Mouse (Mus musculus) hindlimb bud, embryonic 11.5 days (tissue): ENCODE measurements around the gene Auts2.

Source experiments
- DNase-seq: peaks from one replicate; pipeline ENCODE4 v3.0.0-alpha.2; 2012; ENCODE audit warnings: low read depth, low spot score; ENCODE audit errors: extremely low spot score

The Auts2 gene

DNA sequence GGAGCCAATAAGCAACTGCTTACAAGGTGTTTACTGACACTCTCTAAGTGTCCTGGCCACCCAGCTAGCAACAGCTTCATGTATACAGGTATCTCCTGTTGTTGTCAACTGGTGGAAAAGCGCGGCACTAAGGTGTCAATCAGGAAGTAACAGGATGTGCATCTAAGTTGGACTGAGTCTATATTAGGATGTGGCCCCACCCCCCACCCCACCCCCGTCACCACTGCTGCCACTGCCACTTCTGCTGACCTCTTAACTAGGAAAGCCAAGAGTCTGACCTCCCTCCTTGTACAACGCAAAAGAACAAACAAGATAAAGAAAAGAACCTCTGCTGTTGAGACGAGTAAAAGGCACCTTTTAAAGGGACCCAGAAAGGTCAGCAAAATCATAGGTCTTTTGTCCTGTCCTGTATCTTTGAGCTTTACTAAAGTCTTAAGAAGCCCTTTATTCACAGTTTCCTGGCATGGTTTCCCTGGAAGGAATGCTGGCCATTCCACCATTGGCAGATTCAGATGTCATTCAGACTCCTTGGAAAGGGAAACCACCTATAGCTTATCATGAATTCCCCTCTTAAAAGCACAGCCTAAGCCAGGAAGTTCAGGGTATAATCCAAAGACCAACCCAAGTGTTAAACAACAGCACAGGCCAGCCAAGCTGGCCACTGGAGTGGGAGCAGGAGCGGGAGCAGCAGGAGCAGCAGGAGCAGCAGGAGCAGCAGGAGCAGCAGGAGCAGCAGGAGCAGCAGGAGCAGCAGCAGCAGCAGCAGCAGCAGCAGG, 148.2 kb downstream of the Auts2 start:
- DNase-seq = no peak

DNA sequence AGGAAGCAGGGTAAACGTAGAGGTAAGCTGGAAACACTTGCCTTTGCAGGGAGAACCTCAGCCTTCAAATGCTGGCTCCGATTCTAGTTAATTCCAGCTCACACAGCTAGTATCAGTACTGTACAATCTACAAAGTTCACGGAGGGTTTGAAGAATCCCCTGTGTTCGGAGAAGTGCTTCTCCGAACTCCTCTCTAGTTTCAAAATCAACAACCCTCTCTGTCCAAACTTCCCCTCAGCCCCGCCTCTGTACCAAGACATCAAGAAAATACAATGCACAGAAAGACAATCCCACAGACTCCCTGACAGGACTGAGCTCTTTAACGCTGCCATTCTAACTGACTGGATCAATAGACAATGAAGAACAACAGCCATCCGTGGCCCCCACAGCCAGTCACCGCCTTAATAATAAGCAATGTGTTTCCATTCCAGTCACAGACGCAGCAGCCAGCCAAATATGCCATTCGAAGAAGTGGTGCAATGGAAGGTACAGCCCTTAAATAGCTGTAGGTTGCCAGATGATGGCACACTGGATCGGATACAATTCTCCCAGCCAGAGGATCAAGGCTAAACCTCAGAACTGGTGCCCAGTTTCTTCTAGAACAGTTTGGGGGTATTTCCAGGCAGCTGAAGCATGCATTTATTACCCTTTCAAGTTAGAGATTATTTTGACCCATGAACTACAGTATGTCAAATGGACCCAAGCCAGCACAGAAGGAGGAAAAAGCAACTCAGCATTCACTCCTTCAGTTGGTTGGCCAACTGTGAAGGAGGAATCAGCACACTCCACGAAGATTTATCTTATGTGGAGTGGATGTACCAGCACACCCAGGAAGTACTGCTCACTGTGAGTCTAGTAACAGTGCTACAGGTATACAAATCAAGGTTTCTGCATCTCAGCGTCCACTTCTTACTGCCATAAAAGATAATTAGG, 151.0 kb downstream of the Auts2 start:
- no peak for DNase-seq

DNA sequence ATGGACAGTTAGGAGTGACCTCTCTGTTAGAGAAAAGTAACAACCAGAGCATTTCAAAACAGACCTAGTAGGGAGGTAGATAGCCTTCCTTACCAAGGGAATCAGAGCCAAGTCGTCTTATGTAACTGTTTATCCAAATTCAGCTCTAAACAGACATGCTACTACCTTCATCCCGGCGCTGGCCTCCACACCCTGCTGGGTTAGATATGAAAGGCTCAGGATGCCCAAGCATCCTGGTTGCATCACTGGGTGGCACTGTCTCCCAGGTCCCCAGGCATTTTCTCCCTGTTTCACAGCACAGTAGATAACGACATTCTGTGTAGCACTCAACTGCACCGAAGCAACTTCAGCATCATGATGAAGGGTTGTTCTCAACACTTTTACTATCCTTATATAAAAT, 154.4 kb downstream of the Auts2 start:
- no peak for DNase-seq

DNA sequence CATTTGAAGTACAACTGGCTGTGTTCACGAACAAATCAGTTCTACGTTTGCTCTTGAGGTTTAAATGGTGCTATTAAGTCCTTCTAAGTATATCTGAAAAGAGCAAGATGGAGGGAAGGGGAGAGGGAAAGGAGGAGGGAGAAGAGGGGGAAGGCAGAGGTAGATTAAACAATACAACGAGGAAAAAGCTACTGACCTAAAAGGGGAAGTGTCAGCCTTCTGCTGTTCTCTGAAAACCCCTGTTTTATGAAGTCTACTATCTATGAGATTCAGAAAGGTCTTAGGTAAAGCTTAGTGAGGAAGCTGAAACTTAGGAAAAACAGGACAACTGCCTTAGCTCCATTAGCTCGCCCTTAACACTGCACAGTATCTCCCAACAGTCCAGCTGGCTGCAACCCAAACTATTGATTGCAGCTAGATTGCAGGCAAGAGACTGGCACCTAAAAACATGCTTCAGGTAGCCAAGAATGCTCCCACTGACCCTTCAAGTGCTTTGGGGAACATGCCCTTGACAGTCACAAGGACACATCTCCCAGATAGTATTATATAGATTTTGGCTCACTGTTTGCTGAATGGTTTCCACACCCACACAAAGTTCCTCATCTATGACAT, 157.8 kb downstream of the Auts2 start:
- DNase-seq = no peak

DNA sequence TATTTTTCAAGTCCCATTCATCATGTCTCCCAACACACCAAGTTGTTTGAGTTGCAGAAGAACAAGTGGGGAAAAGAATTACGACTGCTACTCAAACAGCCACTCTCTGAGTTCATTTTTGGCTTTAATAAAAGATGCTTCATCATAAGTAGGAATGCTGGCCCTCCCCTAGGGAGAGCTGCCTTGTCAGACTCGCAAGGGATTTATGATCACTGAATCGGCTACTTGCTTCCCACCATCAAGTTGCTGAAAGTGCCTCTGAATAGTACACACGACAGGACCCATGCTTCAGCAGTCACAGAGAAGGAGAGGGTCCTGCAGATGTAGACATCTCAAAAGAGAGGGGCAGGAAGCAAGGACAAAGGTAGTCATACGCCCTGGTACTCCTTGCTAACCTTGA, 162.9 kb downstream of the Auts2 start:
- DNase-seq = no peak

DNA sequence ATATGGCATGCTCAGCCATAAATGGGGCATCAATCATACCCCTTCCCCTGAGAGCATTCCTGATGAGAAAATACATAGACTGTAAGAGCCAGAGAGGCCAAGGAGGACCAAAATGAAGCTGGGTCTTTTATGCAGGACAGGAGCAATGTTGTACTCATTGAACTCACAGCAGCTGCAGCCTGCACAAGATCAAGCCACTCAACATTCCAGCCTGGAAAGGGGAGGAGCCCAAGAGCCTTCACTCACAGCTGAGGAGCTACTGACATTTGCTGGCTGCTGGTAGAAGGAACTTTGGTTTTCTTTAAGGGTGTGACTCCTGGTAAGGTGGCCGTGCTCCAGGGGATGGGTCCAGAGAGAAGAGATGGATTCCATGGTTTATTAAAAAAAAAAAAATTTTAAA, 164.2 kb downstream of the Auts2 start:
- DNase-seq = no peak

DNA sequence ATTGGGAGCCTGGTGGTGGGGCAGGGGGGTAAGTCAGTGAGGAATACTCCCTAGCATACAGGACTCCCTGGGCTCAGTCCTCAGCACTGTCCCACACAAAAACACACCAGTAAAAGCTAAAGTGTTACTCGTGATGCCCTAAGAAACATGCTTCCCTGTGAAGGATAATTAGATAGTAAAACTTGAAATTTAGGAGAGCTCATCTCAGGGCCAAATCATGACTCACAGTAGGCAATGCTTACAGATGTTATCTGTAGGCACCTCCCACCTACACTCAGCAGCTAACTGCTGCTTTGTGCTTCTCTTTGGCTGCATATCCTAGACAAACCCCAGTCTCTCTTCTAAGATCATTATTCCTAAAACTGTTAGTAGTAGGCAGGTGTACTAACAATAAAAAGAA, 168.0 kb downstream of the Auts2 start:
- DNase-seq = no peak

DNA sequence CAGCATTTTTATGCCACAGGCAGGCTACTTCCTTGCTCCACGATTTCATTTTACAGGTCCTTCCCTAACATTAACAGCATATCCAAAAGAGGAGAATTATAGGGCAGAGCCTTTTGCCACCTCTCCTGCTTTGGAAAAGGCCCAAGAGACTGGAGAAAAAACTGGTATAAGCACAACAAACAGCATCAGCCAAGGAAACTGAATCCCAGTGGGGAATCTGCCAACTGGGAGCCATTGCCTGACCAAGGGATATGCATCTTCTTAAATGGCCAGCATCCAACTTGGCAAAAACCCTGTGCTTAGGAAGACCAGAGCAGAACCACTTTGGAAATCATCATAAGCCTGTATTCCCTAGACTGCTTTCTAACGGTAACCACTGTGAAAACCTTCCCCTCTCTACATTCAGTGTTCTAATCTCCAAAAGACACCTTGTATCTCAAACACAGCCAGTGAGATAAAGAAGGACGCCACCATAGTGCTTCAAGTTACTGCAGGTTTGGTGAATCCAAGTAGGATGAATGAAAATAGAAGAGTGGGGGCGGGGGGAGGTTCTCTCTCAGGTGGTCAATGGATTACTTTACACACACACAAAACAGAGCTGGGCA, 169.6 kb downstream of the Auts2 start:
- no peak for DNase-seq

DNA sequence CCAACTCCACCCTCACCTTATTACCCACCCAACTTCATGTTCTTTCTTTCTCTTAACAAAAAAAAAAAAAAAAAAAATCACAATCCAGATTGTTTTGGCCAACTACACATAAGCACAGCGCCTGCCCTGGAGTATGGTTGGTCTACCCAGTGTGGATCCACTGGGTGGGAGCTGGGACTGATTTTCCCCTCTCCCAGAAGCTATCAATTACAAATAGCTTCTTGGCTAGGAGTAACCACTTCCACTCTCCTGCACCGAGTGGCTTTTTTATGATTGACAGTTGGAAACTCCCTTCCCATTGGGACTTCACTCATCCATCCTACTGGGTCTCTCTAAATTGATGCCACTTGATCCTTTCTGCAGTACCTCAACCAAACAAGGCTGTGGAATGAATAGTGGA, 170.5 kb downstream of the Auts2 start:
- no peak for DNase-seq

DNA sequence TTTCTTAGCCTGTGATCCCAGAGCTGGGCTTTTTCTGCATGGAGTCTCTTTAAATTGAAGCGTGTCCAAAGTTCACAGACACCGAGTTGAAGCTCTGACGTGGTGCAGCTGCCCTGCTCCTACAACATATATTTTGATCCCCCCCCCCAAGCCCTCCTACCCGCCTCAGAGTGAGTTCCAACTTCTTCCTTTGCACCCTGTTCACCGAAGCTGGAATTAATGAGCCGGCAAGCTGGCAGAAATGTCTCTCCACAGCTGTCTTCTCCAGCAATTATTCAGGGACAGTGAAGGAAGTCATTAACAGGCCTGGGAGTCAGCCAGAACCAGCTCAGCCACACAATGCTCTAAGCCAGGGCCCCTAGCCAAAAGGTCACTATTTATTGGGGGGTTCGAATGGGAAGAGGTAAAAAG, 174.5 kb downstream of the Auts2 start:
- no peak for DNase-seq

DNA sequence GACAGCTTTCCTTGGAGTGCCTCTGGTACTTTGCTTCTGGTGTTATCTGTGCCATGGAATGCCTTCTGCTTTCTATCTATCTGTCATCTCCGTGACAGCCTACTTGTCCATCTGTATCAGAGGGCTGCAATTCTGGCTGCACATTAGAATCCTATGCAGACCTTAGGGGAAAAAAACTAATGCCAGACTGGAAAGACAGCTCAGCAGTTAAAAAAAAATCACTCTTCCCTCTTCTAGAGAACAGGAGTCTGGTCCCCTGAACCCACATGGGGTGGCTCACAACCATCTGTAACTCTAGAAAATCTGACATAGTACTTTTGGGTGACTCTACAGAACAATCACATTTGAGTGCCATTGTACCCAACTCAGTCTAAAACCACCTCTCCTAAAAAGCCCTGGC, 181.9 kb downstream of the Auts2 start:
- DNase-seq = no peak

DNA sequence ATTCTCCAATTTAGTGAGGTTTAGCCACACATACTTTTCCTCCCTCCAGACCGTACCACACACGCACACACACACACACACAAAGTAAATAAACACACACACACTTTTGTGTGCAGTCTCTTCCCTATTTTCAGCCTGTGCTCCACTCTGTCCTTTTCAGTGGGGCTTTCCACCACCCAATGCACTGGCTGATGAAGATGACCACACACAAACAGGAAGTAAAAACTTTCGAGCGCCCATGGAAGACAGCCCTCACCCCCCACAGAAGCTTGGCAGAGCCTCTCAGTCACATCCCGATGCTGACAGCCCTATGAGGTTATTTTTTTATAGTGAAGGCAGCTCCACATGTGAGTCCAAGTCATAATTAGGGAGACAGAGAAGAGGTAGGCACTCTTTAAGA, 185.4 kb downstream of the Auts2 start:
- no peak for DNase-seq

DNA sequence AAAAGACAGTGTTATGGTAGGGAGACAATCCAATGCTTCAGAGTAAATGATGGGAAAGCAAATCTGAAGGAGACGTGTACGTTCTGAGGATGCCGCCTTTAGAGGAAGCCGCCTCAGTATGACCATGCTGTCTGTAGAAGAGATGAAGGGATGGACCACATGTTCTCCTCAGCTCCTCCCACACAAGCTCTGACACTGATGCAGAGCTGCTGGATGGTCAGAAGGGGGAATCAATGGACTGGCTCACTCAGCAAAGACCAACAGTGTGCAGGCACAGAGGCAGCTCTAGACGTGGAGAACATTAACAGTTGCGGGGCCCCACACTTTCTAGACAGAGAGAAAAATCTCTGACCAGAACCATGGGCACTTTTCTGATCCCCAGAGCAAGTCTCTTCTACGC, 187.2 kb downstream of the Auts2 start:
- DNase-seq = no peak

DNA sequence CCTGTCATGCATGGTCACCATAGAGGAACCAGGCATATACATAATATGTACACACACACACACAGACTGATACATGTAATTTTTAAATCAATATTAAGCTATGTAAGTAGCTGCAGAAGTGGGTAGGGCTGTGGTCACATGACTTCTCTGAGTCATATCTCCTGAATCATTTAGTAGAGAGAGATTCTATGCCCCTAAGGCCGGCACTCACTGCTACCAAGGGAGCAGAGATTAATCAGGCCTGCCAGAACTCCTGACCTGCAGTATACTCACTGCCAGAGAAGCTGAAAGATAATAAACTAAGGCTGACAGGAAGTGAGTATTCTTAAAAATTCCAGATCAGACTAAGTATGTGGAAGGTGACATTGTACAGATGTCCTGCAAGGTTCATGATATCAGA, 190.7 kb downstream of the Auts2 start:
- no peak for DNase-seq

DNA sequence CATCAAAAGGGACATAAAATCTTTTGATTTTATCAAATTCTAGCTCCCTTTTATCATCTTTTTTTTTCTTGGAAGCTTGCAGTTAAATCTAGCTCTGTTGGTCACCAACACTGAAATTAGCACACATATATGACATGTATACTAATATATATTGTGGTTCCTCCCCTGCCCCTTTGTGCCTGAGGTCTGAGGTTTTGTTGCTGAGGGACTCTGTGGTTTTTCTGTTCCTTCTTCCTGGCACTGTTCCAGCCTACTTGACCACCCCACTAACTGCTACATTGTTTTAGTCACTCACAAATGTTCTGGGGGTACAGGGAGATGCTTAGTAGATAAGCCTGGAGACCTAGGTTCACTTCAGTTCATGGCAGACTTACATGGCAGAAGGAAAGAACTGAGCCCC, 192.0 kb downstream of the Auts2 start:
- DNase-seq = no peak

DNA sequence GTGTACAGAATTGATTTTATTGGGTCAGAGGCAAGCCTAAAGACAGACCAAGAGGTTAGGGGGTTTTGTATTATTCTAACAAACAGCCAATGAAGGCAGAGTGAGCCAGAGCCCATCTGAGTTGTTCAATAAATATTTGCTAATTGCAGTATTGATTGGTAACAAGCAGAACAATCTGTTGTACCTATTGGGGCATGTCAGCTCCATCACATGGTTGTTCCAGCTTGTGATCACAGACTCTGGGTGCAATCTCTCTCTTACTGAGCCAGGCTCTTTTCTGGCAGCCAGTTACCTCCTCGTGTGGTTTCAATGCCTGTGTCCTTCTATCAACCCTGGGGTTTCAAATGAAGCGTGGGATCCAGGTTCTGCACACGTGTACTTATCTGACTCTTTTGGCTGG, 201.8 kb downstream of the Auts2 start:
- no peak for DNase-seq

DNA sequence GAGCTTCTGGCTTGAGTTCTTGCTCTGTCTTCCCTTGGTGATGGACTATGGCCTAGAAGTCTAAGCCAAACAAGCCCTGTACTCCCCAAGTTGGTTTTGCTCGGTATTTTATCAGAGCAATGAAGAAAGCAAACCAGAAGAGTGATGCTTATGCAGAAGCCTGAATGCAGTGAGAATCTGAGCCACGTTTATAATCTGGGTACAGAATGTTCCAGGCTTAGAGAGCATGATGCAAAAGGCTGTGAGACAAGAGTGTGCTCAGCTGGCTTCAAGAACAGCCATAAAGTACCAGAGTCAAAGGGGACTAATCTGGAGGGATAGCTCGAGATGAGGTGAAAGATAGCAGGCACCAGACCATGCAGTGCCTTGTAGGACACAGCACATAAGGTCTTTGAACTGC, 205.5 kb downstream of the Auts2 start:
- no peak for DNase-seq

DNA sequence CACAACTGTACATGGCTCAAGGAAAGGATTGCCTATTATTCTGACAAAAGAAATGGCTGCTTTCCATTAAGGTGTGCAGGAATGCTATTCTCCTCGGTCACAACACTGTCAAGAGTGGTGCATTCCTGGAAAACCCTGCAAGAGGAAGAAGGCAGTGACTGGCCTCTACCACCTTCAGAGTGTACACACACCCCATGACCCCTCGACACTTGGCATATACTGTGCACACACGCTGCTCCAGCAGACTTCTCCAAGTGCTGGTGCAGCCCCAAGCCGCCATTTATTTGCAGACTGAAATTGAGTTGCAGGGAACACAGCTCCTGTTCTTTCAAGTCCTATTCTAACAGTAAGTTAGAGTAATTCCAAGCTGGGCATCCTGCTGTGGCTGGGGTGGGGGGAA, 207.4 kb downstream of the Auts2 start:
- no peak for DNase-seq

DNA sequence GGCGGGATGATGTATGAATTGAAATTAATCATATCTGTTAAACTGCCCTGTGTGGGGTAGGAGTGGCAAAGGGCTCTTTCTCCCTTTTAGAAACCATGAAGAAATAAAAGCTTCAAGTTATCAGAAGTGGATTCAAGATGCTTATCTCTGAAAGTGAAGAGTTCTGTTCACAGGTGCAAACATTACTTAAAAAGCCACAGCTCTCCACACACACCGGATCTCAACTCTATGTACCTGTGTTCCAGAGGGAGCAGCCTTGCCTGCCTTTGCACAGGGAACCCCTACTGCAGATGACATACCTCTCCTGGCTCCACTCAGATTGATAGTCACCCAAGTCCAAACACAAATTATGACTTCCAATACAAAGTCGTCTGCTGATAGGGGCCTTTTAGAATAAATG, 208.3 kb downstream of the Auts2 start:
- DNase-seq = no peak

DNA sequence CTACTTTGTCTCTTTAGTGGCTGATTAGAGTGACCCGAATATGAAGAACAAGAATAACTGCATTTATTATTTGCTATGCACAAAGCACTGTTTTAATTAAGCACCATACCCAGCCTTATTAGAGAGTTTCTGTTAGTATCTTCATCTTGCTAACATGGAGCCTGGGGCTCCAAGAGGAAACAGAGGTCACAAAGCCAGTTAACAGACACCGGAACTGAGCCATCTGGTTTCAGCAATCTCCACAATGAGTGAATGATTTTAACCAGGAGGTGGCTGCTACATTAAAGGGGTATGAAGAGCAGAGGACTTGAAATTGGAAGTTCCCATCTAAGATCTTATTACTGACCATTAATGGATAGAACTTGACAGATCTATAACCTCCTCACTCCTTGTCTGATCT, 209.4 kb downstream of the Auts2 start:
- DNase-seq = no peak

DNA sequence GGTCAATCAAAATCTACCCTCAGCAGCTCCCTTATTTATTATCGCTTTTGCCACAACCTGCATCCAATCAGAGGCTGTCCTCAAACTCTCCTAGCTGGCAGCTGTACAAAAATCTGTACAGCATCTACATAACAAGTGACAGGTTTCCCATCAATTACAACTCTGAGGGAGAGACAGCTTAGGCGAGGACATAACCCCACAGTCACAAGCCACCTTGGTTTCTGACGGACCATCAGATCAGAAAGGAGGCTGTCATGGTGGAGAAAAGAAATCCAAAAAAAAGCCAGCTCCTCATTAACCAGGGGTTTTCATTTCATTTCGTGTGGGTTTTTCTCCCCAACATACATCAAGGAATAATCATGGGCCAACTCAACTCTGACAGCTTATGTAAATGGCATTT, 210.6 kb downstream of the Auts2 start:
- no peak for DNase-seq
